Mouse (Mus musculus) lung, postnatal 4 days (tissue): ENCODE results near the gene Ralgapa1.
"Not testable (repeated sequence)": the region's sequence is repeated elsewhere in the genome, so short reads cannot be mapped to it uniquely, and the experiment has no call there.

Experiments
- DNase-seq, 2 experiments: peaks; one replicate each; pipeline ENCODE4 v3.0.0; 2021

The Ralgapa1 gene

DNA sequence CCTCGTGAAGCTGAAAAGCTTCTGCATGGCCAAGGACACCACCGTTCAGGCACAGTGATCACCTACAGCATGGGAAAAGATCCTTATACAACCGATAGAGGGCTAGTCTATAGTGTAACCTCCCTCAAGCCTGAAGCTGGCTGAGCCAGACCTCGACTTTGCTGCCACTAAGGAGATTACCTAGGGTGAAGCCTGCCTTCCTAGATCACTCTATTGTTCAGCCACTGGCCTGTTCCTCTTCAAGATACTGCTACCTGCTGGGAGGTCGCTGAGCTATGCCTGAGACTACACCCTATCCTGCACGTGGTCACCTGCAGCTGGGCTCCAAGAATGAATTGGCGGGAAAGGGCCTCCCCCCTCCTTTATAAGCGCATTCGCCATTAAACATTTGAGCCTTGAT lies 234.0 kb downstream of the Ralgapa1 start:
- DNase-seq = not testable (repeated sequence)

DNA sequence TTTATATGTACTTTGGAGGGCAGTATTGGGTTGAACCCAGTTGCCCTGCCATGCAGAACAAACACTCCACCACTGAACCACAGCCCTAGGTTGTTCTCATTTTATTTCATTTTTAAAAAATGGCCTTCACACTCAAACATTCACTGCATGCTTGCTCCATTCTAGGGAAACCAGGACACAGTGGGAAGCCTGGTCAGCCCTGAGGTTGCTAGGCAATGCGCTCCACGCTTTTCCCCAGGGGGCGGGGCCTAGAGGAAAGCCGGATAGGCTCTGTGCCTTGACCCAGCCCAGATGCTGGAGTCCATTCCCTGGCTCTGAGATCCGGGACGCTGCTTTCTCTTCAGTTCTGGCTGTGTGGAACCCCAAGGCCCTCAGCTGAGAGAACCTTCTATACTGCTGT lies 247.2 kb downstream of the Ralgapa1 start:
- peak; percentile 19 to 37 for DNase-seq

DNA sequence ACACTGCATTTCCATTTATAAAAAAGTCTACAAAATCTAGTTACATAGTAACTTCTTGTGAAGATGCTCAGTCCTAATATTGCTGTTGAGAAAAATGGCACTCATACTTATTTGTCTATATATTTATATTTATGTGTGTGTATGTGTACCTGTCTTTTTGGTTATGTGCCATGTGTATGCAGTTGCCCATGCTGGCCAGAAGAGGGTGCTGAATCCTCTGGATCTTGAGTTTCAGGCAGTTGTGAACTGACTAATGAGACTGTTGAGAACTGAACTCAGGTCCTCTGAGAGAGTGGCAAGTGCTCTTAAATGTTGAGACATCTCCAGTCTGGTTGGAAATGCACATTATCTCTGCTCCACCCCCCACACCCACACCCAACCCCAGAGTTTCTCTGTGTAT lies 247.9 kb downstream of the Ralgapa1 start:
- no peak for DNase-seq

DNA sequence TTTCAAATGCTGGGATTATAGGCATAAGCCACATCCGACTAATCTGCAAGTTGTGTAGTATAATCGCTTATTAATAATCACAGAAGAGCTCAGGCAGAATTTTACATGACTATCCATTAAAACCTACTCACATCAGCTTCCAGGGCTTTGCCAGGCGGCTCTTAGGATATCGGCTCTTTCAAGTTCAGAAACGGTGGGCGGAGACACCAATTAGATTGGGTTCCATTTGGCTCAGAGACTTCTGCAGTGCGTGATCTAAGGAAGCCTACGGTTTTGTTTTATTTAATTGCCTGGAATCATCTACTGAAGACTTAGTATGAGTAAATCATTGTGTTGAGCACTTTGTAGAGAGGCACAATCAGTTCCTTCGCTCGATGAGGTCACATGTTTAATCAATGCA lies 249.3 kb downstream of the Ralgapa1 start:
- DNase-seq = no peak

DNA sequence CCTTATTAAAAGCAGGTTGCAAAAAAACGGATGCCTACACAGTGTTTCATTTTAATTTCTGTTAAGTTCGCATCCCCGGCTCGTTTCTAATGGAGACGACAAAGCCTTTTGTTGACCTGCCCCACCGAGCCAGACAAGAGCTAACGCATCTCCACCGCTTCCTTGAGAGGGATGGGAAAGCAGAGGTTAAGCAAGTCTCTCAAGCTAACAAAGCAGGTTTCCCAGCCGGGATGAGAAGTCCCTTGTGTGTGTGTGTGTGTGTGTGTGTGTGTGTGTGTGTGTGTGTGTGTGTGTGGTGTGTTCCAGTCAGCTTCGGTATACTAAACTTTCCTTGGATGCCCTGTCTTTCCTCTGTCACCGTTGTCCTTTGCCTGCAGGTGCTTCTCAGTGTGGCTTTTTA lies 249.8 kb downstream of the Ralgapa1 start:
- no peak for DNase-seq

DNA sequence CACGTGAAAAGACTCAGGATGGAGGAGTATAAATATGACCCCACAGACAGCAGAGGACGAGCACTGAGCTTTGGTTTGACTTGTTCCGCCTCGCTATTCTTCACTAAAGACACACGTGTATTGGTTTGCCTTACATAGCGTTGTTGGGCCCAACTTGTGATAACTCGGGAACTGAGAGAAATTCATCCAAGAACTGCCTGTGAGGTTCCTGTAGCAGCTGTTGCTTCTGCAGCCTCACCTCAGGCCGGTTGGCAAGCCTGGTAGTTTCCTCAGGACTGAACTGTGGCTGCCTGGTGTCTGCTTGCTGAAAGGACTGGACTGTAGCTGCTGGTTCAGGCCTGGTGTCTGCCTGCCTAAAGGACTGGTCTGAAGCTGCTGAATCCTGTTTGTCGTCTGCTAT lies 250.3 kb downstream of the Ralgapa1 start:
- DNase-seq = no peak

DNA sequence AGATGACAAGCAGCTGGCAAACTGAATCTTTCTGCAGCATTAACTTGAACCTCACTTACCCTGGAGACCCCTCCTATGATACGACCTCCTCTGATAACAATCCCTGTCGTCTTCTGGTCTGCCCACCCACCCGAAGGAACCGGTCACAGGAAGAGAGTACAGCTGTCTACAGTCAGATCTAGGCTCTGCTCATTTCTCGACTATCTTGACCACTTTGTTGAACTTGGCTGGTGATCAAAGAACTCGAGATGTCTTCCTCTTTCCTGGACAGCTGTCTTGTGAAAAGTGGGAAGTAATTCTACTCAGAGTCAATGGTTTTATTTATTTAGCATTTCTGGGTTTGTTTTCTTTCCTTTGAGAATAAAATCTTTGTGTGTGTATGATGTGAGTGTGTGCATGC lies 251.3 kb downstream of the Ralgapa1 start:
- no peak for DNase-seq

DNA sequence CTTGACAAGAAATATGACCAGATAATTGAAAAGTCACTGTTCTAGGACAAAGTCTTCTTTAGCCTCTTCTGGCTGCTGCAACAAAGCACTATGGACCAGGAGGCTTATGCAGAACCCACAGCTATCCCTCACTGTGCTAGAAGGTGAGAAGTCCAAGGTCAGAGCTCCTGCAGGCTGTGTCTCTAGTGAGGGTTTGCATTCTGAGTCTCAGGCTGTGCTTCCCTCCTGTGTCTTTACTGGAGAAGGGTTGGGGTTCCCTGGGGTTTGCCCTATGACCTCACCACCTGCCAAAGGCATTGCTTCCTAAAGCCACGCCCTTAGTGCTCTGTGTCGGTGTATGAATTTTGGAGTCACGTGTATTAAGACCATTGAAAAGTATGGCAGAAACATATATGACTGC lies 252.5 kb downstream of the Ralgapa1 start:
- no peak for DNase-seq

DNA sequence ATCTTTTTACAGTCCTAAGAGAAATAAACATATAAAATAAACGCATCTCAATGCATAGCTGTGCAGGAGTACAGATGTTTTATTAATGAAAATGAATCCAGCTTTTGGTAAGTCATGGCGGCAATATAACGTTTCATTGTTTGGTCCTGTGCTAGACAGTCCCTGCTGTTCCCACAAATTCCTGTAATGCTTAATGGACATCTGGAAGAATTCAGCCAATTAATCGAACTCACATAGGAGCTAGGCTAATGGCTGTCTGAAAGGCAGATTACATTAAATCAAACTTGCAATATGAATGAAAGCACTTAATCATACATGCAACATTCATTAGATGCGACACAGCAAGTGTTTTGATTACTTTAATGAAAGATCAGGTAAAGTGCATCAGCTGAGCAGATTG lies 254.1 kb downstream of the Ralgapa1 start:
- no peak for DNase-seq

DNA sequence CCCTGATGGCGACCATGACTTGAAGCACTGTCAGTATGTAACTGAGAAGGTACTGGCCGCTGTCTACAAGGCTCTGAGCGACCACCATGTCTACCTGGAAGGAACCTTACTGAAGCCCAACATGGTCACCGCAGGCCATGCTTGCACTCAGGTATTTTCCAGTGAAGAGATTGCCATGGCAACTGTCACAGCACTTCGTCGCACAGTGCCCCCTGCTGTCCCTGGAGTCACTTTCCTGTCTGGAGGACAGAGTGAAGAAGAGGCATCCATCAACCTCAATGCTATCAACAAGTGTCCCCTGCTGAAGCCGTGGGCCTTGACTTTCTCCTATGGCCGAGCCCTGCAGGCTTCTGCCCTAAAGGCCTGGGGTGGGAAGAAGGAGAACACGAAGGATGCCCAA lies 255.1 kb downstream of the Ralgapa1 start:
- DNase-seq = no peak

DNA sequence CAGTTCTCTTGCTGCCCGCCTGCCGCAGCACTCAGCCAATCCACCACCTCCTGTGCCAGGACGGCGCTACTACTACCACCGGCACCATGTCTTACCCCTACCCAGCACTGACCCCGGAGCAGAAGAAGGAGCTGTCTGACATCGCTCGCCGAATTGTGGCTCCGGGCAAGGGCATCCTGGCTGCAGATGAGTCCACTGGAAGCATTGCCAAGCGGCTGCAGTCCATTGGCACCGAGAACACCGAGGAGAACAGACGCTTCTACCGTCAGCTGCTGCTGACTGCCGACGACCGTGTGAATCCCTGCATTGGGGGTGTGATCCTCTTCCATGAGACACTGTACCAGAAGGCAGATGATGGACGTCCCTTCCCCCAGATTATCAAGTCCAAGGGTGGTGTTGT lies 255.8 kb downstream of the Ralgapa1 start, which contains the start of gene Aldoart2:
Aldoart2 (plus strand) TSS at position 34 of the 400 bp plus-strand sequence.
- DNase-seq = no peak

DNA sequence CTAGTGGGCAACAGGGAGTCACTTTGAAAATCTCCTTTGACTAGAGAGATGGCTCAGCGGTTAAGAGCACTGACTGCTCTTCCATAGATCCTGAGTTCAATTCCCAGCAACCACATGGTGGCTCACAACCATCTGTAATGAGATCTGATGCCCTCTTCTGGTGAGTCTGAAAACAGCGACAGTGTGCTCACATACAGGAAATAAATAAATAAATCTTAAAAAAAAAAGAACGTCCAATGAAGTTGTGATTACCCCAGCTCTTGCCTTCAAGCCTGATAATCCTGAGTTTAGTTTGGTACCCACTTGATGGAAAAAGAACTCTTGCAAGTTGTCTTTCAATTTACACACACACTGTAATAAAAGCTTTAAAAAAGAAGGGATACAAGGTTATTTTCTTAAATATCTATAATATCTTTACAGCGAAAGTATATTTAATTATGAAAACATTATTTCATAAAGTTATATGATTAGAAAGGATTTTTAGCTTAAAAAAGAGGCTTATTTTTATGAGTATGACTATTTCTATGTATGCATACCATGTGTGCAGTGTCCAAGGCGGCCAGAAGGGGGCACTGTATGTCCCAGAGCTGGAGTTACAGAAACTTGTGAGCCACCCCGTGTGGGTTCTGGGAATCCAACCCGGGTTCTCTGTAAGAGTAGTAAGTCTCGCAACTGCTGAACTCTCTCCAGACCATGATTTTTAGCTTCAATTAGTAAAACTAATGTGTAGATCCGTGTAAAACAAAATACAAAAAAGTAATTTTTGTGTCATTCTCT lies 256.6 kb downstream of the Ralgapa1 start:
- DNase-seq = no peak

DNA sequence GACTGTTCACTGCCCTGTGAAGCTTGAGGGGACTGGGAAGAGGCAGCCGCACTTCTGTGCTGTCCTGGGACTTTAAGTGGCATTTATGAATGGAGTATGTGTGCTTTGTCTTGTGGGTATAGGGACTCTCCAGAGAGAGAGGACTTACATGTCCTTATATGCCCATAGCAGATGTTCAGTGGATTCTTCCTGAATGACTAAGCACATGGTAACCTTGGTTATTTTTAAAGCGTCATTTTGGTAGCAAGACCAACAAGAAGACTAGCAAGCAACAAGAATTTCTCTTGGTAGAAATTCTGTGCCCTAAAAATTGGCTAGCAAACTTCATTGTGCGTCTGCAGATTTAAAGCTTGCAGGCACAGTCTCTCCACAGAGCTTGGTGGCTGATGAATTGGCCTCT lies 257.2 kb downstream of the Ralgapa1 start:
- DNase-seq = no peak

DNA sequence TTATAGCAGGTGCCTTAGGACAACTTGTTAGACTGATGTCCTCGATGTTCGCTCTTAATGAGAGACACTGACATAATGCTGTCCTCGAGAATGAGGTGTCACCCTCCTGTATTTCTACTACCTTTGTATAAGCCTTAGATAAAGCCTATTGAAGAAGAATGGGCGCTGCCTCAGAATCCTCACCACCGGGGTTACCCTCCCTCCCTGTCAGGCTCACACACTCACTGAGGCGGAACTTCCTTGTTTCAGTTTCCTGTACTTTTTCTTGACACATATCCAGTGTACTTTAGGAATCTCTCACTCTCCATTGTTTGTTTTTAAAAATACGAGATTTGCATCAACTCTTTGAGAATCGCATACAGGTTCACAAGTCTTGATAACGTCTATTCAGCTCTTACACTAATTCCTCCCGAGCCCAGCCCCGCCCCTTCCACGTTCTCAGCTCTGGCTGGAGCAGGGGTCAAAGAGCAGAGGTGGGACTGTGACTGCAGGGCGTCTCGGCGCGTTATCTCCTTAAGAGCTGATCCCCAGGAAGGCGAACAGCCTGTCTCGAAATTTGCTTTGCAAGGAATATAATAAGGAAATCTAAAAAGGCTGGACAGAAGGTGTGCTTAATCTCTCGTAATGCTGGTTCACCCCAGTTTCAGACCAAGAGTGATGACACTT lies 260.8 kb downstream of the Ralgapa1 start:
- DNase-seq = peak in 1 of 2 experiments; percentile 12

DNA sequence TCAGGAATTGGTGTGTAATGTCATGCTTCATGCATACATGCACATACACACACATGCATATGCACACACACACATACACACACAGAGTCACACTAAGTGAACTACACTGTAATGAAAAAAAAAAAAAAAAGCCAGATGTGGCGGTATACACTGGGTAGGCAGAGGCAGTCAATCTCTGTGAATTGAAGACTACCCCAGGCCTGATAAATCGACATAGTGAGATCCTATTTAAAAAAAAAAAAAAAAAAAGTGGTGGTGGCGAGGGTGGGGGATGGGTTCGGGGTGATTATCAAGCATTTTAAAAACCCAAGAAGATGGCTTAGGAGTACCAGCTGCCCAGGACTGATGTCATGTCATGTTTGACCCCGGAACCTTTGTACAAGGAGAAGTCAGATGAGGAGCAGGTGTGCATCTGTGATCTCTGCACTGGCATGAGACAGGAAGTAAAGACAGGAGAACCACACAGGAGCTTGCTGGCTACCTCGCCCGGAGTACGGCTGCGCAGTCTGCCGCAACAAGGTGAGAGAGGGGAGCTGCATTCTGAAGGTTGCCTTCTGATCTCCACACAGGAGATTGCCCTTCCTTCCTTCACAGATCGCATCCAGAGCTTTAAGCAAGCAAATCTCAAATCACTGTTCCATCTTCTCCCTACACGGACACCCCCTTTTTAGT lies 261.6 kb downstream of the Ralgapa1 start:
- DNase-seq = no peak

DNA sequence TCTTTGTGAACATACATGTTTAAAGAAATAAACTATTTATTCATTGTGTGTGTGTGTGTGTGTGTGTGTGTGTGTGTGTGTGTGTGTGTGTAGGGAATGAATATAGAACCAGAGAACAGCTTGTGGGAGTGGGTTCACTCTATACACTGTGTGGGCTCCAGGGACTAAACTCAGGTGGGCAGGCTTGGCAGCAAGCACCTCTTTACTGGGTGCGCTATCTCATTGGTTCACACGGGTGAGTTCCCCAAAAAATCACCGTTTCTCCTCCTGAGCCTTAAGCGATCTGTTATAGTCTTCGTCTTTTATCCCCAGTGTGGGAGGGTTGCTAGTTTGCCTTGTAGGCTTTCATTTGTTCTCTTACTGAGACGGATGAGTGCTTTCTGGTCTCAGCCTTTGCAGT lies 263.1 kb downstream of the Ralgapa1 start:
- DNase-seq = no peak

DNA sequence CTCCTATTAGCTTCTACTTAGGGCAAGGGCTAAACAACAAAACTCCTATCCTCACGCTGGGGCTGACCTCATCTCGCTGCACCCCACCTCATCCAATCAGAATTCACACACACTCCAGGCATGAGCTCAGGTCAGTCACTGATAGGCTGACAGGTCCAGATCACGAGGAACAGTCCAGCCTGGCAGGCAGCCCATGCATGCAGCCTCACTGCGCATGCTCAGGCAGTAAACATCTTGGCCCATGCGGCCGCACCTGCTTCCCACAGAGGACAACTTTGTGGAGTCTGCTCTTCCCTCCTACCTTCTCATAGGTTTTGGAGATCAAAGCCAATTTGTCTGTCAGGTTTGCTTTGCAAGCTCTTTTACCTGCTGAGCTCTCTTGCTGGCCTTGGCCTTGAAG lies 266.1 kb downstream of the Ralgapa1 start:
- DNase-seq = not testable (repeated sequence)
